Mouse (Mus musculus) ovary, adult 18-20 months (tissue): ENCODE data around the gene Fpr-rs6.

ENCODE experiments used
- DNase-seq: peaks from one replicate; pipeline ENCODE4 v3.0.0; 2022; ENCODE audit warnings: low spot score, mixed read lengths

Gene Fpr-rs6

GRCm38 (mm10) chr17:20182997-20183396, at the start of gene Fpr-rs6:
TSS of gene Fpr-rs6 (minus strand) at chr17:20183097.
- no peak for DNase-seq
